ENCODE assay signal across 18 mouse cellular contexts in genomic region chr7:35785579-35785978, GRCm38 (mm10). TPM values are rescaled to one million over a fixed set of nuclear protein-coding genes. Genes with fewer than 3 reads are reported as not detected.
DNase-seq lines count a peak whose midpoint lies in the region; ATAC-seq and TF ChIP-seq lines count a peak whose summit lies in the region.
"Had no signal": no experiment of that assay in that cellular context is flagged by ENCODE, and none has a peak within 500 bp of the region (broad histone marks: within the 10 kb centered on the region; RNA-seq: fewer than 3 reads in every experiment).

No protein-coding gene starts in this region.

- WGBS in lung, embryonic 14.5 days, result 35% methylated on average over 4 of the region's 4 CpGs
- 34% methylated on average over 4 of the region's 4 CpGs for WGBS in intestine, embryonic 15.5 days
- 42% methylated on average over 4 of the region's 4 CpGs for WGBS in intestine, embryonic 16.5 days
- WGBS in stomach, embryonic 14.5 days, result 37% methylated on average over 4 of the region's 4 CpGs

- peak; percentile 57 for DNase-seq in lung, embryonic 14.5 days
- DNase-seq in lung, postnatal 14 days, result no peak
- no peak for DNase-seq in layer of hippocampus, adult 9-11 months
- DNase-seq in cerebellum, adult 18-20 months, result no peak
- no peak for DNase-seq in left cerebral cortex, adult 18-20 months (ENCODE audit: low spot score in 2 of 2)
- DNase-seq: adrenal gland, adult 8-10 months; cerebellum, adult 11 months; cerebellum, adult 9-10 months; cerebellum, postnatal 25 days; gastrocnemius, adult 2 months; gastrocnemius, postnatal 25 days had no signal

- no peak overlapping the region for H3K4me3 ChIP-seq in lung, embryonic 14.5 days (ENCODE audit: low read depth, low read length)
- H3K4me3 ChIP-seq in intestine, embryonic 15.5 days (replicated peaks), result no peak overlapping the region
- H3K4me3 ChIP-seq in intestine, embryonic 16.5 days (ENCODE audit: low read length), result no peak overlapping the region
- no peak overlapping the region for H3K4me3 ChIP-seq in stomach, embryonic 14.5 days (ENCODE audit: low read depth, low read length)
- H3K4me3 ChIP-seq: embryonic facial prominence, embryonic 13.5 days; forebrain, embryonic 13.5 days; gastrocnemius, adult 2 months; heart, embryonic 12.5 days; hindbrain, embryonic 10.5 days had no signal

- H3K36me3 ChIP-seq in lung, embryonic 14.5 days (ENCODE audit: insufficient read depth), result peaks cover 80% of the 10 kb centered on the region
- peaks cover 15% of the 10 kb centered on the region; the same call in 1 of the 2 replicates for H3K36me3 ChIP-seq in intestine, embryonic 15.5 days
- peaks cover 14% of the 10 kb centered on the region; the same call in 1 of the 2 replicates for H3K36me3 ChIP-seq in intestine, embryonic 16.5 days (ENCODE audit: control insufficient read depth, insufficient read depth, low read length)
- H3K36me3 ChIP-seq in stomach, embryonic 14.5 days (ENCODE audit: control insufficient read depth, insufficient read depth, low read length), result peaks cover 57% of the 10 kb centered on the region

- H3K9ac ChIP-seq in lung, embryonic 14.5 days, result no peak overlapping the region
- H3K9ac ChIP-seq in intestine, embryonic 15.5 days, result no peak overlapping the region
- H3K9ac ChIP-seq in intestine, embryonic 16.5 days (ENCODE audit: low read depth, low read length), result no peak overlapping the region
- no peak overlapping the region for H3K9ac ChIP-seq in stomach, embryonic 14.5 days (replicated peaks; ENCODE audit: low read depth, low read length)
- H3K9ac ChIP-seq: embryonic facial prominence, embryonic 13.5 days; forebrain, embryonic 13.5 days; heart, embryonic 12.5 days had no signal

- H3K4me1 ChIP-seq in lung, embryonic 14.5 days (ENCODE audit: insufficient read depth), result no peaks in the 10 kb centered on the region
- no peaks in the 10 kb centered on the region for H3K4me1 ChIP-seq in intestine, embryonic 15.5 days (replicated peaks)
- no peaks in the 10 kb centered on the region for H3K4me1 ChIP-seq in intestine, embryonic 16.5 days (ENCODE audit: control insufficient read depth, insufficient read depth, low read length)
- H3K4me1 ChIP-seq in stomach, embryonic 14.5 days (ENCODE audit: control insufficient read depth, insufficient read depth, low read length), result no peaks in the 10 kb centered on the region
- H3K4me1 ChIP-seq: forebrain, embryonic 13.5 days; heart, embryonic 12.5 days; hindbrain, embryonic 10.5 days had no signal

- H3K27me3 ChIP-seq in lung, embryonic 14.5 days (ENCODE audit: insufficient read depth, low read length), result no peaks in the 10 kb centered on the region
- no peaks in the 10 kb centered on the region for H3K27me3 ChIP-seq in intestine, embryonic 15.5 days (replicated peaks)
- H3K27me3 ChIP-seq in intestine, embryonic 16.5 days (replicated peaks; ENCODE audit: control insufficient read depth, insufficient read depth, low read length), result no peaks in the 10 kb centered on the region
- no peaks in the 10 kb centered on the region for H3K27me3 ChIP-seq in stomach, embryonic 14.5 days (ENCODE audit: control insufficient read depth, insufficient read depth, low read length)
- H3K27me3 ChIP-seq: embryonic facial prominence, embryonic 13.5 days; forebrain, embryonic 13.5 days; heart, embryonic 12.5 days had no signal

- peak; percentile 70 for ATAC-seq in lung, embryonic 14.5 days (ENCODE audit: insufficient read depth)
- peak; percentile 43; the same call in 1 of the 2 replicates for ATAC-seq in intestine, embryonic 15.5 days
- peak; percentile 33; the same call in 1 of the 2 replicates for ATAC-seq in intestine, embryonic 16.5 days
- ATAC-seq in stomach, embryonic 14.5 days (ENCODE audit: insufficient number of reproducible peaks, insufficient read depth, low FRiP score, low read depth), result peak; percentile 82
- ATAC-seq: forebrain, embryonic 13.5 days had no signal

- 0 out of 2 replicates have a peak overlapping the region, but pooled peaks have one; percentile 36 for H3K27ac ChIP-seq in lung, embryonic 14.5 days (ENCODE audit: low read depth)
- H3K27ac ChIP-seq in intestine, embryonic 15.5 days, result no peak overlapping the region
- no peak overlapping the region for H3K27ac ChIP-seq in intestine, embryonic 16.5 days (ENCODE audit: low read length)
- 0 out of 2 replicates have a peak overlapping the region, but pooled peaks have one; percentile 11 for H3K27ac ChIP-seq in stomach, embryonic 14.5 days (ENCODE audit: low read length)
- H3K27ac ChIP-seq: embryonic facial prominence, embryonic 13.5 days; forebrain, embryonic 13.5 days; gastrocnemius, adult 2 months; hindbrain, embryonic 10.5 days had no signal

- no peak for TF ChIP-seq CTCF in lung, embryonic 14.5 days (IDR thresholded peaks at IDR 0.05; ENCODE audit: low read depth)

- no peaks in the 10 kb centered on the region for H3K9me3 ChIP-seq in lung, embryonic 14.5 days (ENCODE audit: low read depth, low read length)
- H3K9me3 ChIP-seq in intestine, embryonic 15.5 days, result no peaks in the 10 kb centered on the region
- H3K9me3 ChIP-seq in intestine, embryonic 16.5 days (ENCODE audit: control insufficient read depth, low read length), result no peaks in the 10 kb centered on the region
- no peaks in the 10 kb centered on the region for H3K9me3 ChIP-seq in stomach, embryonic 14.5 days (ENCODE audit: control insufficient read depth, low read depth, low read length)
- H3K9me3 ChIP-seq: embryonic facial prominence, embryonic 13.5 days; forebrain, embryonic 13.5 days; heart, embryonic 12.5 days; hindbrain, embryonic 10.5 days had no signal

- no peak overlapping the region for H3K4me2 ChIP-seq in lung, embryonic 14.5 days
- H3K4me2 ChIP-seq in intestine, embryonic 15.5 days (replicated peaks), result no peak overlapping the region
- no peak overlapping the region for H3K4me2 ChIP-seq in intestine, embryonic 16.5 days (ENCODE audit: low read depth, low read length)
- no peak overlapping the region for H3K4me2 ChIP-seq in stomach, embryonic 14.5 days (replicated peaks; ENCODE audit: low read depth, low read length)
- H3K4me2 ChIP-seq: embryonic facial prominence, embryonic 13.5 days; forebrain, embryonic 13.5 days; heart, embryonic 12.5 days had no signal

RNA-seq across cellular contexts. Expression of gene Zfp507, which starts 17.2 kb away (rescaled TPM):
- 19.0 and 20.6 TPM in 2 replicates for polyA plus RNA-seq in lung, embryonic 14.5 days (2014; fragmentation: Nextera tagmentation; extraction: Ambion mirVana)
- polyA plus RNA-seq in intestine, embryonic 15.5 days (2015; fragmentation: Nextera tagmentation; extraction: Ambion mirVana), result 16.6 and 17.8 TPM in 2 replicates
- 10.9 and 14.6 TPM in 2 replicates for polyA plus RNA-seq in intestine, embryonic 16.5 days (2015; fragmentation: Nextera tagmentation; extraction: Ambion mirVana)
- polyA plus RNA-seq in stomach, embryonic 14.5 days (2014; fragmentation: Nextera tagmentation; extraction: Ambion mirVana), result 20.2 TPM in 2 replicates
- 10 to 100 TPM; 25.7 to 29.0 TPM for total RNA-seq in left cerebral cortex, adult 18-20 months (2021)

RNA-seq across cellular contexts. Expression of gene Dpy19l3, which starts 31.3 kb away (rescaled TPM):
- polyA plus RNA-seq in lung, embryonic 14.5 days (2014; fragmentation: Nextera tagmentation; extraction: Ambion mirVana), result 36.1 and 39.4 TPM in 2 replicates
- 15.6 and 17.5 TPM in 2 replicates for polyA plus RNA-seq in intestine, embryonic 15.5 days (2015; fragmentation: Nextera tagmentation; extraction: Ambion mirVana)
- 11.7 and 13.5 TPM in 2 replicates for polyA plus RNA-seq in intestine, embryonic 16.5 days (2015; fragmentation: Nextera tagmentation; extraction: Ambion mirVana)
- 27.8 and 30.2 TPM in 2 replicates for polyA plus RNA-seq in stomach, embryonic 14.5 days (2014; fragmentation: Nextera tagmentation; extraction: Ambion mirVana)
- total RNA-seq in left cerebral cortex, adult 18-20 months (2021), result 100 to 1,000 TPM in 1 of 2 experiments, 10 to 100 TPM in 1; 57.8 to 102 TPM

Comparison
In these comparisons a context has a peak if more than half of its experiments do, and no peak if none do; other contexts are left out.
1. H3K27ac ChIP-seq: peak in lung, embryonic 14.5 days (single experiment) and stomach, embryonic 14.5 days (single experiment); none in intestine, embryonic 15.5 days (single experiment) and intestine, embryonic 16.5 days (single experiment).
2. Peak in every context shown above with its lines, with median percentiles within 50 percentile points of each other: ATAC-seq.